Mouse (Mus musculus) lung, postnatal 0 days (tissue): ENCODE measurements around the gene Col13a1.
A peak's percentile ranks its signal among the peaks of the same experiment; 100 is the strongest.

ENCODE experiments used
- CTCF ChIP-seq: IDR thresholded peaks from 2 replicates; pipeline ENCODE4 v1.5.1; 2016; ENCODE audit warnings: antibody characterized with exemption, mild to moderate bottlenecking
- EP300 ChIP-seq: IDR thresholded peaks from 2 replicates; pipeline ENCODE4 v1.6.1; 2016; ENCODE audit warnings: antibody characterized with exemption, mild to moderate bottlenecking, control low read depth

- TF ChIP-seq CTCF (peak; percentile 96), EP300 (no peak)
Observed at GRCm38 (mm10) chr10:61980424-61980823, 1.5 kb upstream of the Col13a1 start.
